Mouse (Mus musculus) limb, embryonic 10.5 days (tissue): ENCODE measurements around the gene Fbxo30. TPM values are rescaled to one million over a fixed set of nuclear protein-coding genes. Genes with fewer than 3 reads are reported as not detected.

ENCODE experiments used
- DNase-seq: peaks from one replicate; pipeline ENCODE4 v3.0.0-alpha.2; 2017; ENCODE audit warnings: low spot score
- H3K27ac ChIP-seq: fragments of 300-500 bp; sonication (generic); 2 replicates; pipeline ENCODE4 v1.5.1; 2016; ENCODE audit warnings: mild to moderate bottlenecking
- H3K27me3 ChIP-seq: fragments of 300-500 bp; sonication (generic); 2 replicates; pipeline ENCODE4 v1.6.1; 2016; ENCODE audit warnings: low read depth, mild to moderate bottlenecking; ENCODE audit not compliant: poor library complexity, severe bottlenecking
- H3K36me3 ChIP-seq: fragments of 300-500 bp; sonication (generic); 2 replicates; pipeline ENCODE4 v1.6.1; 2016; ENCODE audit warnings: mild to moderate bottlenecking, moderate library complexity
- H3K4me1 ChIP-seq: fragments of 300-500 bp; sonication (generic); 2 replicates; pipeline ENCODE4 v1.6.1; 2016
- H3K4me3 ChIP-seq: fragments of 300-500 bp; sonication (generic); 2 replicates; pipeline ENCODE4 v1.5.1; 2016; ENCODE audit warnings: mild to moderate bottlenecking, moderate library complexity
- H3K9me3 ChIP-seq: fragments of 300-500 bp; sonication (generic); replicated peaks from 2 replicates; pipeline ENCODE4 v1.6.1; 2016; ENCODE audit warnings: mild to moderate bottlenecking
- WGBS: fragments of 180-500 bp; shearing (Covaris S2); methylation state at CpG from one replicate; pipeline ENCODE4 v1.1.7; 2016; 5-methylcytosine and 5-hydroxymethylcytosine counted together
- polyA plus RNA-seq: library from polyadenylated mRNA; unstranded; fragments of >200 nt; fragmentation: Nextera tagmentation; extraction: Ambion mirVana; gene quantifications from 2 replicates; pipeline ENCODE4 v1.2.1, GENCODE M21; 2016

Fbxo30 gene
- polyA plus RNA-seq, 1 experiment from 2014 or later = 55.8 TPM

DNA sequence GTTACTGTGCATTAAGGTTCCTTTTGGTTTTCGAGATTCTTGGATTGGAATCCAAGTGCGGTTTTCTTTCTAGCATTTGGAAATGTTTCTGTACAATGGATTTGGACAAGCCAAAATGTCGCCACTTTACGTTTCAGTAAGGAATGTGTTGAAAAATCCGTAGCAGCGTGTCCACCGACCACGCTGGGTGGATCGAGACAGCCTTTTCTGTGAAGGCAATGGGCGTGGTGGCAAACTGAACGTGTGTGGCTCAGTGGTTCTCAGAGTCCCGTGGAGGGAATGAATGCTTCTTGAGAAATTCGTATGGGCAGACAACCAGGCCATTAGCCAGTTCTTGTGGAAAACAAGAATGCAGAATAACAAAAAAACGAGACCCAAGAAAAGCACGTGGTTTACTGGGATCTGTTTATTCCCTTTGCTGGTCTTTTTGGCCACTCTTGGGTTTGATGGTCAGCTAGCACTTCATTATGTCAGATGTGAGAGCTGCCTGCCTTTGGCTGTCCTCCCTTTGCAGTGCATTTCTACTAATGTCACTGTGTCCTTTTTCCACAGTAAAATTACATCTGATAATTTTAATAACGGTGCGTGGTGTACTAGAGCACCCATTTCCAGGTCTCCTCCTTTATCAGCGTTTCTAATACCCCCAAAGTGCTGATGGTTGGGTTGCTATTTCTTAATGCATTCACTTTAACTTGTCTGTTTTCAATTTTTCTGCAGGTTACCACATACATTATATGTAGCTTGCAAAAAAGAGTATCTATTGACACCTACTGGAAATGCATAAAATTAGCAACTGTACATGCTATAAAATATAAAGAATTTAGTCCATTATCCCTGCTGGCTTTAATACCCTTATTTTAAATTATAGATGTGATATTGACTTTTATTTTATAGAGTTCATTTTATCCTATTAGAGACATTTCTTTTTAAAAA lies 63.7 kb downstream of the Fbxo30 start:
- no peak for DNase-seq
- H3K4me3 ChIP-seq = no peak overlapping the region
- no peak overlapping the region for H3K27ac ChIP-seq
- 84% methylated on average over 18 of the region's 18 CpGs for WGBS
- no peaks in the 10 kb centered on the region for H3K9me3 ChIP-seq
- no peaks in the 10 kb centered on the region for H3K27me3 ChIP-seq
- H3K4me1 ChIP-seq = peaks cover 2% of the 10 kb centered on the region; the same call in 1 of the 2 replicates
- no peaks in the 10 kb centered on the region for H3K36me3 ChIP-seq

Other genes starting within 250 kb of the Fbxo30 start
- not detected in 2 replicates for gene Grm1, start 199.0 kb upstream of the Fbxo30 start, polyA plus RNA-seq
- gene Shprh, start 131.9 kb upstream of the Fbxo30 start, polyA plus RNA-seq = 17.3 and 21.0 TPM in 2 replicates
- 0.65 and 0.78 TPM in 2 replicates for gene Epm2a, start 62.1 kb downstream of the Fbxo30 start, polyA plus RNA-seq